Mouse (Mus musculus) layer of hippocampus, postnatal 25 days (tissue): ENCODE results near the gene Nrros. TPM values are rescaled to one million over a fixed set of nuclear protein-coding genes. Genes with fewer than 3 reads are reported as not detected.
A peak's percentile ranks its signal among the peaks of the same experiment; 100 is the strongest.

Source experiments
- DNase-seq, 2 experiments: peaks; one replicate each; pipeline ENCODE4 v3.0.0; 2022; ENCODE audit warnings: mixed read lengths in 2 of 2, low spot score in 1 of 2; ENCODE audit errors: extremely low spot score in 1 of 2
- total RNA-seq, 2 experiments: library from RNA; stranded (reverse); gene quantifications; 2 replicates each; pipeline ENCODE4 v1.2.3; 2021

The Nrros gene
- 10 to 100 TPM in 1 of 2 experiments, 1 to 10 TPM in 1; 8.9 to 10.6 TPM for total RNA-seq

DNA sequence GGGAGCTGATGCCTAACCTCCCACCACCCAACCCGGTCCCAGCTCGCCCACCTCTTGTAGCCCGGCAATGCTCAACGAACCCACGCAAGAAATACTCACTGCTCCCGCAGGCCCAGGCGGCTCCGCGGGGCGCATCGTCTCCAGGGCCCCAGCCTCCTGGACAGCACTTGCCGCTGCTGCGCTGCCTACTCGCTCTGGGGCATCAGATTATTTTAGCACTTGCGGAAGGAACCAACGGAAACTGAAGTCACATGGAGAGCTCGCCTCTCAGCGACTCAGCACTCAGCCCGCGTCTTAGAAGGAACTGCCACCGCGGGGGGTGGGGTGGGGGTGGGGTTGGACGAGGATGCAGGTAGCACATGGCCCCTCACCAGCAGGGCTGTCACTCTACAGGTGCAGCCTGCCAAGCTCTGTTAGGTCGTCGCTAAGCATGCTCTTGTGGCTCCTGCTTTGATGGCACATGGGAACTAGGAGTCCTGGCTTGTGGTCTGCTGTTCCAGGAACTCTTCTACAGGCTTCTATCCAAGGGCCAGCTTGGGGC is at the start of gene Nrros:
Gene Nrros (minus strand): TSS at position 314 of the 541 bp plus-strand sequence.
- DNase-seq = peak in 1 of 2 experiments; percentile 43

DNA sequence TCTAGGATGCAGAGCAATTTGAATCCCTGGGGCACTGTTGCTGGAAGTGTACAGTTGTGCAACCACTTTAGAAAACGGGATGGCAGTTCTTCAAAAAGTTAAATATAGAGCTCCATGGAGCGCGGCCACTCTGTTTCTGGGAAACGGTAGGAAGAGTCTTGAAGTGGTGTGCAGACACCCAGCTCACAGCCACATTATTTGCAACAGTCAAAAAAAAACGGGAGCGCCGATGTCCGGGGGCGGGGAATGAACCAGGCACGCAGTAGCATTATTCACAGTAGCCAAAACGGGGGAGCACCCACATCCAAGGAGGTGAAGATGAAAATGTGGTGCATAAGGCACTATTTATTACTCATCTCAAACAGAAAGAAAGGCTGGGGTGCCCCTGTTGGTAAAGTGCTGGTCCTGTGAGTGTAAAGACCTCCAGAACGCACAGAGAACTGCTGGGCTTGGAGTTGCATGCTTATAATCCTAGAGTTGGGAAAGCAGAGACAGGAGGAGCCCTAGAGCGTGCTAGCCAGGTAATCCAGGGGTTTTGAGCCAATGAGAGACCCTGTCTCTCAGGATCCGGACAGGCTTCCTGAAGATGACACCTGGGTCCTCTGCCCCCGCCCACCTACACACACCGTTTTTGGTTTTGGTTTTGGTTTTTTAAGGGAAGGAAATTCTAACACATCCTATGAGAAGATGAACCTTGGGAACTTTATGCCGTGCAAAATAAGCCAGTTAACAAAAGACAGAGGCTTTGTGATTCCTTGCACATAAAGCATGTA is 49.6 kb upstream of the Nrros start:
- DNase-seq = no peak

DNA sequence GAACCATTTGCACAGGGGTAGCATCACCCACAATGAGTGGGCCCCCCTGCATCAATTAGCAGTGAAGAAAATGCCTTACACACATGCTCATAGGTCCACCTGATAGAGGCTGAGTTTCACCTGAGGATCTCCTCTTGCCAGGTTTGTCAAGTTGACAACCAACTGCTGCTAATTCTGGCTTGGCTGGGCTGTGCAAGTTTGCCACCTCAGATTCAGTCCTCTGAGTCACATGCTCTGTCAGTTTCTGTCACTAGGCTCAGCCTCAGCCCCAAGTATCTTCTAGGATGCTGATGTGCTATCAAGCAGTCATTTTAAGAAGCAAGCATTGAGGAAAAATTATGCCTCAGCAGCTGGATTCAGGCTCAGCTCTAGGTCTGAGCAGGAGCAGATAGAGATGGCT is 48.8 kb upstream of the Nrros start:
- DNase-seq = no peak

DNA sequence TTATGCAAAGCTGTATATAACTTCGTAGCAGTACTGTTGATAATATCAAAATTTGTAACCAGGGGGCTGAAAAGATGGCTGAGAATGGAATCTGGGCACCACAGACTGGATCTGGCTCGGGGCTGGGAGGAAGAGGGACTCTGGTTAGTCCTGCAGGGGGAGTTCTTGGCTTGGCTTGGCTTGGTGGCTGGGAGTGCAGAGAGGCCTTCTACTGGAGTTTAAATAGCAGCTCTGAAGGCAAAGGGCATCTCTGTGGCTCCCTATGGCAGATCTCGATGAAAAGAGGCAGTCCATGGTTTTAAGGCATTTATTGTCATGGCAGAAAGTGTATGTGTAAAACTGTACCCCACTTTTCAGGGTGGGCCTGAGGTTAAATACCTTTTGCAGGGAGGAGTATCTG is 39.5 kb upstream of the Nrros start:
- no peak for DNase-seq

DNA sequence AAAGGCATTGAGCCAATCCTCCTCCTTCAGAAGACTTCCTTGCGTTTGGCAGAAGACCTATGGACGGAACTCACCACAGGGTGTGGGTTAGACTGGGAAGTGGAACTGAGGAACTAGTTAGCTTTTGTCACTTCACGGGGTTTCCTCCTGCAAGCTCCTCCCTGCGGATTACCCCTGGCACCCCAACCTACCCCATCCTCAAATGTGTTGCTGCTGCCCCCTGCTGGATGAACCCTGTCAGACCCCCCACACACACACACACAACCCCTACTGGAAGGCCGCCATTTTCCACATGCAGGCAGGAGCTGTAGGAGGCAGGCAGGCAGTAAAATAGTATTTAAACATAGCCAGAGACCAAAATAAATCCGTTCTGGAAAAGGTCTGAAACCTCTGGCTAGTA is 37.3 kb upstream of the Nrros start:
- peak; percentile 26 to 67 for DNase-seq

DNA sequence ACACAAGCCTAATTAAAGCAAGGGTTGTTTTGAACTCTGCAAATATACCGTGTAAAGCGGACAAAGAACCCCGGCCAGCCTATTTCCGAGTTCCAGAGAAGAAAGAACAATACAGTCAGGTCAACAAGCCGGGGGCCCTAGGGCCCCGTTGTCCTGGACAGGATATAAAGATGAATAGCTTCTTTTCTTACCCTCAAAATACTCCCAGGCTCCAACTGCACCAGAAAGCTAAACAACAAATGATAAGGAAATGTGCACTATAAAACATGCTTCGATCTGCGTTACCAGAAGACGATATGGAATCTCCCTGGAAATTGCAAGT is 35.6 kb upstream of the Nrros start:
- DNase-seq = no peak

DNA sequence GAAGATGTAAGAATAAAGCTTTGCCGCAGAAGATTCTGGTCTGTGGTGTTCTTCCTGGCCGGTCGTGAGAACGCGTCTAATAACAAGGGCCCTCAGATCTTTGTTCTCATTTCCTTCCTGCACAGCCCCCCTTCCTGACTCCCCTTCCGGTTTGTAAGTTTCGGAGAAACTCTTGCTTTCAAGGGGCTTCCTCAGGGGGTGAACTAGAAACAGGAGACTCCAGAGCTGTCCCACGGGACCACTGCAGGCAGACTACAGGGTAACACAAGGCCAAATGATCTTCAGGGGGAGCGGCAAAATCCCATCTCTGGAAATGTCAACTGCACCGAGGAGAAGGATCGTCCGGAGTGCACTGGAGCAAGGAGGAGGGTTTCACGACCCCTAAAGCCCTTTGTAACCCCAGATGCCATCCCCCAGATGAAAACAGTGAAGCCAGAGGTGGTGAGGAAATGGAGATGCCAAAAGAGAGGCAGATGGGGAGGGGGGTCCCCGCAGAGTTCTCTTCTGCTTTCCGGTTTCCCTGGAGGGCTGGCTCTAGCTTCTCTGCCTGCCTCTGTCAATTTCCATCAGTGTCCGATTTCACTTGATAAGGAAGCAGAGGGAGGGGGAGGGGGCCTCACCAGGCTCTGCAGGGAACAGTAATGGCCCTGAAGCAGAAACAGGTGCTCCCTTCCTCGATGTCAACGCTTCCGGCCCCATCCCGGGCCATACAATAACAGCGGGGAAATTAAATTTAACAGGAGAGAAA is 35.0 kb upstream of the Nrros start:
- DNase-seq = no peak

DNA sequence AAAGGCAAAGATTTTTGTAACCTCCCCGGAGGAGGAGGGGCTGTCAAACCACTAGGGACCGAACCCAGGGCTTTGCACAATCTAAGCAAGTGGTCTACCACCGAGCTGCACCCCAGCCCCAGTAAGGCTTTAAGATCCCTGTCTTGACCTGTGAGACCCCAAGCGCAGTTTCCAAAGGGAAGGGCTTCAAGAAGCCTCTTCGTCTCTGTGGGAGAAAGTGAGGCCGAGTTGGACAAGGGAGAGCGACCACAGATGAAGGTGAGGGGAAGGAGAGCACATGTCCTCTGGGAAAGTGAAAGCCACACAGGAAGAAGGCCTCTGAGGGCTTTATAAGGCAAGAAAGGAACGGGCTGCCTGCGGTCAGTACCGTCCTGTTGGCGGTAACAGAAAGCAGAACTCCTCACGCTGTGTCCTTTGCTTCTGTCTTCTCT is 24.6 kb upstream of the Nrros start:
- DNase-seq = no peak

DNA sequence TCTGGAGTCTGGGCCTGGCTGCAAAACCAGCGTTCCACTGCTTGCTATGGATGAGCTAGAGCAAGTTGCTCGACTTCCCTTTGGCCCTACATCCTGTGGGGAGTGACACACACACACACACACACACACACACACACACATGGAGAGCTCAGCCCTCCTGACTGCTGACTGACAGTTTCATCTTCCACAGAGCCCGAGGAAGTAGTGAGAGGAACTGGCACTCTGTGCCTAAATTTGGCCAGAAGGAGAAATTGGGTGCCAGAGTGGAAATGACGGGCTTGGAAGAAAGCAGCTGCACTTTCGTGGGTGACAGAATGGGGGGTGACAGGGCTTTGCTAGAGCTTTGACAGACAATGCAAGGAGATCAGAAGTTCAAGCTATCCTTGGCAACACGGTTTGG is 23.7 kb upstream of the Nrros start:
- peak in 1 of 2 experiments; percentile 20 for DNase-seq

DNA sequence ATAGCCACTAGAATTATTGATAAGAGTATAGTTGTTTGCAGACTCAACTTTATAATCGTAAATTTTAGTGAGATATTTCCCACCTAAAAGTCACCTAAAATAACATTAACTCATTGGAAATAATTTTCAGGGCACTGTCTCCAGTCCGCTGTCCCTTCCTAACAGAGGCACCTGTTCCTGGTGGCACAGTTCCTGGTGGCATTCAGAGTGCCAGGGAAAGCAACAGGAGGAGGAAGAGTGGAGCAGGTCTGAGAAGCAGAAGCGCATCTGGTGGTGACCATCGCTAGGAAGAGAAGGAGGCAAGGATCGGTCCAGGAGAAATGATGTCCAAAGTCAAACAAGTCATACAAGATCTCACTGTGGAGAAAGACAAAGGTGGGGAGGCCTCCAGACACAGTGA is 20.7 kb upstream of the Nrros start:
- no peak for DNase-seq

DNA sequence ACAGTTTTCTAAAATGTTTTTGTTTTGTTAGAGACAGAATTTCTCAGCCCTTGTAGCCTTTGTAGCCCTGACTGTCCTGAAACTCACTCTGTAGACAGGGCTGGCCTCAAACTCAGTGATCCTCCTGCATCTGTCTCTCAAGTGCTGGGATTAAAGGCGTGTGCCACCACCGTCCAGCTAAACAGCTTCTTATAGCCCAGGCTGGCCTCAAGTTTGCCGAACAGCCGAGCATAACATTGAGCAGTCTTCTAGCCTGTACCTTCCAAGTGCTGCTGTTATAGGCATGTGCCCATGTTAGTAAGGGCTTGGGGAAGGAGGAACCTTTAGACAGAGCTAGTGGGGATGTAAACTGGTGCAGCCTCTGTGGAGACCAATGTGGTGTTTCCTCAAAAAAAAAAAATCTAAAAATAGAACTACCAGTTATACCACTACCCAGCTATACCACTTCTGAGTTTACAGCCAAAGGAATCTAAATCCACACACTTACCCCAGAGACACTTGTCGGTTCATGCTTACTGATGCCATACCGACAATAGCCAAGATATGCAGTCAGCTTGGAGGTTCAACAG is 14.0 kb upstream of the Nrros start, which contains the start of gene Bex6:
Gene Bex6 (plus strand): TSS at position 491 of the 569 bp plus-strand sequence.
- no peak for DNase-seq

DNA sequence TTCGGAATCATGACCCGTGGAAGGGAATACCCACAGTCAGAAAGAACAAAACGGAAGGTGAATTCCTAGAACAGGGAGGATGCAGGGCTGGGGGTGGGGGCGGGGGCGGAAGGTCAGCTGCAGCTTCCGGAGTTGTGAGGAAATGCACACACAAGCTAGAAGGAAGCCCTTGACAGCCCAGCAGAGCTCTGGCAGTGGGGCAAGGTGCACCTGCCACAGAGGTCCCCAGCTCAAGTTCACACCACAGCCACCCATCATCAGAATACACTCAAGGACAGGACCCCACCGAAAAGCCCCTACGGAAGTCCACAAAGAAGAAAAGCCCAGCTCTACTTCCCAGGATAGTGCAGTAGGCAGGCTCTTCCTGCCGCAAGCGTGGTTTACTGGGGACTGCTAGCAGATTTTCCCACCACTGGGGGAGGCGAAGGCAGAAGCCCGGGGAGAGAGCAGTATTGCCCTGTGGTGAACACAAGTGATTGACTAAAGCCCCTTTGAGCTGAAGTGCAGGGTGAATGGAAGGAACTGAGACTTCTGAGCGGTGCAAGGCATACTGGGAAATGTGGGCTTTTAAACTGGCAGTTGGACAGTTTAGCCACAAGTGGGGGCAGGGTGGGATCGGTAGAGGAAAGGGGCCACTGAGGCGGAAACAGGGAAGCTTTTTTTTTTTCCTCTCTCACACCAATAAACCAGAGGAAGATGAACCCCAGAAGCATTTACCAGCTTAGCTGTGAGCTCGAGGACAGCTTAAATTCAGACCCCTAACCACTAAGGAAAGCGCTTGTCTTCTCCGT is 11.7 kb upstream of the Nrros start:
- DNase-seq = no peak

DNA sequence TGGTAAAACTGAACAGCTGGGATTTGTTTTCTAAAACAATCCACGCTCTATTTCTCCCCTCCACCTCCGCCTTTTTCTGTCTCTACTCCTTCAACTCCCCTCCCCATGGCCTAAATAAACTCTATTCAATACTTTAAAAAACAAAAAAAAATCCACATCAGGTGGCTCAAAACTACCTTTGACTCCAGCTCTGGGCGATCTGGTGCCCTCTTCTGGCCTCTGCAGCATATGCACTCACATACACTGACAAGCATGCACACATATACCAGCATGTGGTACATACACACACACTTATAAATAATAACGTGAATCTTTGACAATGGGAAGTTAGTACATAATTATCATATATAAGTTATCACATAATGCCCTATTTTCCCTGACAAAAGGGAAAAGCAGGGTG is 9.6 kb upstream of the Nrros start:
- DNase-seq = no peak

DNA sequence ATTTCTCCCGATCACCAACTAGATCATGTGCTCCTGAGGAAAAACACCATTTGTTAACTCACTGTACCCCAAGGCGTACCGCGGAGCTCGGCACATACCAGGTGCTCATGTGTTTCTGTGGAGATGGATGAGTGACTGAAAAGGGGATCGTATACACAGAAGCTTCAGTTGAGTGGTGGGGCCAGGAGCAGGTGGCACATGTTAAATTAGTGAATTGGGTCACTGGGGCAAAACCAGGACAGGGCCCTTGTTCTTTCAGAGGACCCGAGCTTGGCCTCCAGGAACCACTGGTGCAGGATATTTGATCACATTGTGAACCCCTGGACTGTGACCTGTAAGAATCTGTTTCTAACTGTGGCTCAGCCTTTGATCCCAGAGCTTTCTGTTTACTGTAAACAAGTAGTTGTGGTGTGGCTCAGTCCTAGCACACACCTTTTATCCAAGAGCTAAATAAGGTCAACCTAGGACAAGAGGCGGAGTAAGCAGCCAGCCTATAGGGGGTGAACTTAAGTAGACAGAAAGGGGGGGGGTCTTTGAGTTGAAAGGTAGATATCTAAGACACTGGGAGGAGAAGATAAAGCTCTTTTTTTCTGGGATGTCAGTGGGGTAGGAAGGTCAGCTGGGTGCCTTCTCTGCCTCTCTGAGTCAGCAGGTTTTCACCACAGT is 9.1 kb upstream of the Nrros start:
- no peak for DNase-seq

DNA sequence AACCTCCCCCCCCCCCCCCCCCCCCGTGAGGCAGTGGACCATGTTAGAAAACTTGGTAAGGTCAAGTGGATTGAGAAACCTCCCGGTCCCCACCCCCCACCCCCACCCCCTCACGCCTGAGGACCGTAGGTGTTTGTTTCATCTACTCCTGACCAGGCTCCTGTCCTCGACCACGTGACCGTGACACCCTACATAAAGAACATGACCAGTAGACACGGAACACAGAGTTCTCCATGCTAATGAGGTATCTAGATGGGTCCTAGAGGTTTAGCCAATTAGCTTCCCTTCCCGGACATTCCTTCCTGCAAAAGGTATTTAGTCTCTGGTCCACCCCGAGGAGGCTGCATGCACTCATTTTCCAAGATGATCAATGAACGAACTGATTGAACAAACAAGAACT is 8.0 kb upstream of the Nrros start:
- DNase-seq = no peak

DNA sequence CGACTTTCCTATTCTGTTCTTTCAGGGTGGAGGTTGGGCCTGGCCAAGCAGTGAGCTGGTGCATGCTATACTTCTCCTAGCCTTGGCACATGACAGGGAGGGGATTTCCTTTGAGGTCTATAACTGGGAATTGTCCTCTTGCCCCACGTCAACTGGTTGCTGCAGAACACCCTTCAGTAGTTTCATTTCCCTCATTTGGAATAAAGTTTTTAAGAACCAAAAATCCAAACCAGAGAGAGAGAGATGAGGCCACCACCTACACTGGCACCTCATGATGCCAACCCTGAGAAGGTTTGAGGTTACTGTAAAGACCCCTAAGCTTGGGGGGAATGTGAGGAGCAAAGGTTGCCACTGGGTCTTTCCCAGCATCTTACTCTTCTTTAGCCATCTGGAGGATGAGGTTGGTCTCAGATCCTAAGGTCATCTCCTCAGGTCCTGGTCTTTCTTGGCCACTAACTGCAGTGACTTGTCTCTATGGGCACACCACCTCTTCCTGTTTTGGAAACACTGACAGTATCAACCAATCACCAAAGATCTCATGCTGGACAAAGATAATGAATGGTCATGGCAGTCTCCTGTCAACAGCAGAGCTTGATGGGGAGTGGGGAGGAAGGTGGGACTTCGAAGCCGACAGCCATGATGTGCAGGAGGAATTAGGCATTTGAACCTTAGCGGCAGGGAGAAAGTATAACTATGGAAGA is 5.8 kb upstream of the Nrros start:
- DNase-seq = no peak

DNA sequence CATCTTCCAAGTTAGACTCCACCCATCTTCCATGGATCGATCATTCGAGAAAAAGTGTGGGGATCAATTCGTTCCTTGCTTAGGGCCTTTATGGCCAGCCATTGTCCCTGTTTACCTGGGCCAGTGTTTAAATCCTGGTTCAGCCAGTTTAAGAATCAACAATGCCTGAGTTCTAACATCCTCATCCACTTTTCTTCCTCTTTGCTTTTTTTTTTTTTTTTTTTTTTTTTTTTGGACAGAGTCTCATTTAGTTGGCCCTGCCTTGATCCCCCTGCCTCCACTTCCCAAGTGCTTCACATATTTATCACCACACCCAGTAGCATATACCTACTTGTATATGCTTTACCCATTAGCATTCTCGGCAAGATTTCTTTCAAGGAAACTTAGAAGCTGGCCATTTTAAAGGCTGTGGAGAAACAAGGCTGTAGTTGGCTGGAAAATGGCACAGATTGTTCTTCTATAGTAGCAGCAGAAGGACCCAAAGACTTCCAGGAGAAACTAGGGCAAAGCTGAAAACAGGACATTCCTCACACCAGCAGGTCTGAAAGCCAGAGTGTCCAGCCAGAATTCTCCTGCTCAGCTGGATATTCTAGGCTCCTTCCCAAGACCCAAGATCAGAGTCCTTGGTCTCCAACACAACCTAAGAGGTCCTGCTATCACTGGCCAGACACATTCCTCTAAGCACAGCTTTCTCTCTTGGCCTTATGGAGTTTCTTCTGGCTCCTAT is 2.6 kb upstream of the Nrros start:
- no peak for DNase-seq

DNA sequence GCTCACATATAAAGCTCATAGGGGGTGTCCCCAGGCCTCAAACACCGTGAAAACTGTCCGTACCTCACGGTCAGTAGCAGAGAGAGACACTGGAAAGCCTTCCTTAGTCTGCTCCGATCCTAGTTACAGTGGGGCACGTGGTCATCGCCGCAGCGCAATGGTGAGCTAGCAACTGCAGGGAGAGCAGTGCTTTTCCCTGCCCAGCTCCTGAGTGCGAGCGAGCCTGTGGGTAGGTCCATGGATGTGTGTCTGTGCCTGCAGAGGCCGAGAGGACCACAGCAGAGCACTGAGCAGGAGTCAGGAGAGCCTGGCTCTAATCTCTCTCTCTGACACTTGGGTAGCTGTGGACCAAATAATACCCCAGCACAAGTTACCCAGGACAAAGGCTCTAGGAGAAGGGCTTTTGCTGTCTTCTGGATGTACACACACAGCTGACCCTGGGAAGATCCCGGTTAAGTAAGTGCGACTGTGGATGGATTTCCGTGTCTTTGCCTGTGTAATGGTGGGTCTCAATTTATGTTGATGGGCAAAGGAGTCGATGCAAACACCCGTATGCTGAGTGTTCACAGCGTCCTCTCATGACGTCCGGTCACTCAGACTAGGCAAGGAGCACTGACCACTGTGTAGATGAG is 882 bp downstream of the Nrros start:
- DNase-seq = no peak
